Mouse (Mus musculus) stomach, embryonic 16.5 days (tissue): ENCODE measurements around the gene Mthfd1l. TPM values are rescaled to one million over a fixed set of nuclear protein-coding genes. Genes with fewer than 3 reads are reported as not detected.
A peak's percentile ranks its signal among the peaks of the same experiment; 100 is the strongest.

Experiments
- ATAC-seq: fragments of 200-750 bp; cut with Nextera tagmentation; 2 replicates; pipeline ENCODE4 v1.8.0; 2017; ENCODE audit warnings: moderate number of reproducible peaks, moderate TSS enrichment; ENCODE audit not compliant: insufficient read depth, low FRiP score
- H3K27ac ChIP-seq: fragments of 300-500 bp; sonication (generic); 2 replicates; pipeline ENCODE4 v1.5.1; 2014; ENCODE audit warnings: low read length
- H3K27me3 ChIP-seq: fragments of 300-500 bp; sonication (generic); 2 replicates; pipeline ENCODE4 v1.6.1; 2014; ENCODE audit warnings: low read length, control low read depth, mixed read lengths; ENCODE audit not compliant: control insufficient read depth, insufficient read depth
- H3K36me3 ChIP-seq: fragments of 300-500 bp; sonication (generic); 2 replicates; pipeline ENCODE4 v1.6.1; 2014; ENCODE audit warnings: low read length; ENCODE audit not compliant: control insufficient read depth, insufficient read depth
- H3K4me1 ChIP-seq: fragments of 300-500 bp; sonication (generic); 2 replicates; pipeline ENCODE4 v1.6.1; 2014; ENCODE audit warnings: low read length, control low read depth, mixed read lengths; ENCODE audit not compliant: control insufficient read depth, insufficient read depth
- H3K4me2 ChIP-seq: fragments of 300-500 bp; sonication (generic); 2 replicates; pipeline ENCODE4 v1.6.1; 2014; ENCODE audit warnings: low read depth, low read length, mixed read lengths
- H3K4me3 ChIP-seq: fragments of 300-500 bp; sonication (generic); replicated peaks from 2 replicates; pipeline ENCODE4 v1.5.1; 2014; ENCODE audit warnings: mild to moderate bottlenecking, low read length
- H3K9ac ChIP-seq: fragments of 300-500 bp; sonication (generic); 2 replicates; pipeline ENCODE4 v1.6.1; 2014; ENCODE audit warnings: low read length
- H3K9me3 ChIP-seq: fragments of 300-500 bp; sonication (generic); replicated peaks from 2 replicates; pipeline ENCODE4 v1.6.1; 2016; ENCODE audit warnings: low read length, control low read depth; ENCODE audit not compliant: control insufficient read depth
- WGBS: fragments of 180-500 bp; shearing (Covaris S2); extraction: QIAGEN DNeasy Blood & Tissue Kit; methylation state at CpG from one replicate; pipeline ENCODE4 v1.1.7; 2014; 5-methylcytosine and 5-hydroxymethylcytosine counted together
- polyA plus RNA-seq: library from polyadenylated mRNA; unstranded; fragments of >200 nt; fragmentation: Nextera tagmentation; extraction: Ambion mirVana; gene quantifications from 2 replicates; pipeline ENCODE4 v1.2.1, GENCODE M21; 2015

Gene Mthfd1l
- polyA plus RNA-seq, 1 experiment from 2014 or later: 14.0 TPM

GRCm38 (mm10) chr10:4139531-4139930 is 166.6 kb downstream of the Mthfd1l start:
- Histone ChIP-seq H3K9me3 (no peaks in the 10 kb centered on the region), H3K27me3 (no peaks in the 10 kb centered on the region), H3K4me3 (no peak overlapping the region), H3K4me1 (no peaks in the 10 kb centered on the region), H3K36me3 (no peaks in the 10 kb centered on the region), H3K9ac (no peak overlapping the region), H3K27ac (no peak overlapping the region), H3K4me2 (no peak overlapping the region)
- ATAC-seq: no peak
- 77% methylated on average over 3 of the region's 3 CpGs for WGBS

GRCm38 (mm10) chr10:4141689-4142088 is 168.8 kb downstream of the Mthfd1l start:
- ATAC-seq: no peak

GRCm38 (mm10) chr10:4142816-4143215 is 169.9 kb downstream of the Mthfd1l start:
- H3K27me3 ChIP-seq: no peaks in the 10 kb centered on the region
- H3K4me3 ChIP-seq: no peak overlapping the region
- H3K9me3 ChIP-seq: no peaks in the 10 kb centered on the region
- no peak overlapping the region for H3K4me2 ChIP-seq
- no peak overlapping the region for H3K9ac ChIP-seq
- 89% methylated on average over 10 of the region's 10 CpGs for WGBS
- H3K27ac ChIP-seq: no peak overlapping the region
- no peaks in the 10 kb centered on the region for H3K36me3 ChIP-seq
- no peak for ATAC-seq
- H3K4me1 ChIP-seq: 0 out of 2 replicates have a peak, but pooled peaks cover 3% of the 10 kb centered on the region

More at GRCm38 (mm10) chr10:4141689-4142088, 168.8 kb downstream of the Mthfd1l start:
- no peaks in the 10 kb centered on the region for H3K36me3 ChIP-seq
- no peaks in the 10 kb centered on the region for H3K9me3 ChIP-seq
- WGBS: 78% methylated on average over 7 of the region's 7 CpGs
- H3K4me3 ChIP-seq: no peak overlapping the region
- no peak overlapping the region for H3K4me2 ChIP-seq
- H3K4me1 ChIP-seq: 0 out of 2 replicates have a peak, but pooled peaks cover 3% of the 10 kb centered on the region
- H3K27ac ChIP-seq: no peak overlapping the region
- no peak overlapping the region for H3K9ac ChIP-seq
- H3K27me3 ChIP-seq: no peaks in the 10 kb centered on the region

GRCm38 (mm10) chr10:4143381-4143780 is 170.5 kb downstream of the Mthfd1l start:
- ATAC-seq: no peak
- Histone ChIP-seq H3K27ac (no peak overlapping the region), H3K4me2 (no peak overlapping the region), H3K36me3 (no peaks in the 10 kb centered on the region), H3K4me1 (0 out of 2 replicates have a peak, but pooled peaks cover 3% of the 10 kb centered on the region), H3K9me3 (no peaks in the 10 kb centered on the region), H3K9ac (no peak overlapping the region), H3K27me3 (no peaks in the 10 kb centered on the region), H3K4me3 (no peak overlapping the region)
- WGBS: 78% methylated on average over 1 of the region's 1 CpGs

- ATAC-seq: peak; percentile 33; the same call in 1 of the 2 replicates
- H3K4me2 ChIP-seq: no peak overlapping the region
- 54% methylated on average over 16 of the region's 16 CpGs for WGBS
- H3K4me1 ChIP-seq: 0 out of 2 replicates have a peak, but pooled peaks cover 3% of the 10 kb centered on the region
- H3K27me3 ChIP-seq: no peaks in the 10 kb centered on the region
- no peaks in the 10 kb centered on the region for H3K36me3 ChIP-seq
- no peak overlapping the region for H3K27ac ChIP-seq
- no peak overlapping the region for H3K9ac ChIP-seq
- no peak overlapping the region for H3K4me3 ChIP-seq
- no peaks in the 10 kb centered on the region for H3K9me3 ChIP-seq
Observed at GRCm38 (mm10) chr10:4145080-4145807, 172.3 kb downstream of the Mthfd1l start.

- Histone ChIP-seq H3K9me3 (no peaks in the 10 kb centered on the region), H3K36me3 (peaks cover 3% of the 10 kb centered on the region; the same call in 1 of the 2 replicates), H3K27ac (no peak overlapping the region), H3K27me3 (no peaks in the 10 kb centered on the region), H3K4me1 (0 out of 2 replicates have a peak, but pooled peaks cover 3% of the 10 kb centered on the region), H3K4me3 (no peak overlapping the region), H3K9ac (no peak overlapping the region), H3K4me2 (no peak overlapping the region)
- no peak for ATAC-seq
- WGBS: 86% methylated on average over 4 of the region's 4 CpGs
Observed at GRCm38 (mm10) chr10:4146947-4147346, 174.0 kb downstream of the Mthfd1l start.

GRCm38 (mm10) chr10:4151159-4151558 is 178.2 kb downstream of the Mthfd1l start:
- ATAC-seq: no peak
- H3K27ac ChIP-seq: no peak overlapping the region
- H3K9ac ChIP-seq: no peak overlapping the region
- H3K4me1 ChIP-seq: no peaks in the 10 kb centered on the region
- H3K4me3 ChIP-seq: no peak overlapping the region
- no peaks in the 10 kb centered on the region for H3K27me3 ChIP-seq
- H3K9me3 ChIP-seq: no peaks in the 10 kb centered on the region
- peaks cover 3% of the 10 kb centered on the region; the same call in 1 of the 2 replicates for H3K36me3 ChIP-seq
- 90% methylated on average over 4 of the region's 4 CpGs for WGBS
- H3K4me2 ChIP-seq: no peak overlapping the region

GRCm38 (mm10) chr10:4151862-4152776 is 179.2 kb downstream of the Mthfd1l start:
- WGBS: 75% methylated on average over 12 of the region's 12 CpGs
- H3K9ac ChIP-seq: no peak overlapping the region

GRCm38 (mm10) chr10:4153031-4153430 is 180.1 kb downstream of the Mthfd1l start:
- H3K27me3 ChIP-seq: no peaks in the 10 kb centered on the region

More at GRCm38 (mm10) chr10:4151862-4152776, 179.2 kb downstream of the Mthfd1l start:
- no peak for ATAC-seq
- Histone ChIP-seq H3K27ac (peak overlapping the region; percentile 54; the same call in 1 of the 2 replicates), H3K4me1 (no peaks in the 10 kb centered on the region), H3K36me3 (peaks cover 3% of the 10 kb centered on the region; the same call in 1 of the 2 replicates), H3K4me3 (no peak overlapping the region), H3K27me3 (no peaks in the 10 kb centered on the region), H3K9me3 (no peaks in the 10 kb centered on the region), H3K4me2 (no peak overlapping the region)

More at GRCm38 (mm10) chr10:4153031-4153430, 180.1 kb downstream of the Mthfd1l start:
- ATAC-seq: no peak
- Histone ChIP-seq H3K4me2 (no peak overlapping the region), H3K4me3 (no peak overlapping the region), H3K9ac (no peak overlapping the region), H3K36me3 (peaks cover 3% of the 10 kb centered on the region; the same call in 1 of the 2 replicates), H3K4me1 (no peaks in the 10 kb centered on the region), H3K27ac (peak overlapping the region; percentile 54; the same call in 1 of the 2 replicates), H3K9me3 (no peaks in the 10 kb centered on the region)
- 67% methylated on average over 4 of the region's 4 CpGs for WGBS
